Mouse (Mus musculus) naive thymus-derived CD4-positive, alpha-beta T cell, adult 2 months (primary cell): ENCODE results near the gene Rbm33.

ENCODE experiments used
- DNase-seq: peaks from one replicate; pipeline ENCODE4 v3.0.0-alpha.2; 2011; ENCODE audit warnings: low read depth

Rbm33 gene

GRCm38 (mm10) chr5:28316722-28317245 is at the start of gene Rbm33:
TSS of gene Rbm33 (plus strand) at chr5:28317121.
- peak; percentile 90 for DNase-seq

DNA sequence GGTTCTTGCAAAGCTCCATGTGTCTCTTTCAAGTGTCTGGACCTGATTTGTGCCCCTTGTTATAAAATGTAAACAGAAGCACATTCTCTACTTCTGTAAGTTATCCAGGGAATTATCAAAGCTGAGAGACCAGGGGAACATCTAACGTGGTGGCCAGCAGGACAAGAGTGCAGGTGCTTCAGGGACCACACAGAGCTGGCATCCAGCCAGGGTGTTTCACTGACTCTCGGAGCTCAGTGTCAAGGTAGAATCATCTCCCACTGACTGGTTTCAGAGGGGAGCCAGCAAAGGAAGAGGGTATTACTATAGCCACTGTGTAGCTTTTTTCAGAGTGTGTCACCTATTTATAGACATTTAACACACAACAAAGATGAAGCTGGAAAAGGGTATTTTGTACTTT is 49.3 kb upstream of the Rbm33 start:
- DNase-seq = peak; percentile 35

DNA sequence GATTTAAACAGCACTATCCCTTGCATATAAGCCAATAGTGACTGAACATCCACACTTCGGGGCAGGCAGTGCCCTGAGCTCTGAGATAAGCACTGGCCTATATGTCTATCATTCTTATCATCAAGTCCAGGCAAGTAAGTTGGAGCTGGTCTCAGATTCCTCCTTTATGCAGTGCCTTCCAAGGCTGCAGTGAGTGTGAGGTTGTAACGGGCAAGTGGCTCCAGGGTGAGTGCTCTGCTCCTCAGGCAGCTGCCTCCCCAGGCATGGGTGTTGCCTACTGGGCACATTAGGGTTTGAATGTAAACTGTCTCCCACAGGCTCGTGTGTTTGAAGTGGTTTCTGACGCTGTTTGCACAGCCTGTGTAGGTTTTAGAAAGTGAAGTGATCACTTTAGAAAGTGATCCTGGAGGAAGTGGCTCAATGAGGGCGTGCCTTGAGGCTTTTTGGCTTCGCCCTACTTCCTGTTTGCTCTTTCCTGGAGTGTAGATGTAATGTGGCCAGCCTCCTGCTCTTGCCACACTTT is 47.4 kb upstream of the Rbm33 start:
- peak; percentile 85 for DNase-seq

- DNase-seq = no peak
Observed at GRCm38 (mm10) chr5:28272836-28273235, 44.1 kb upstream of the Rbm33 start.

DNA sequence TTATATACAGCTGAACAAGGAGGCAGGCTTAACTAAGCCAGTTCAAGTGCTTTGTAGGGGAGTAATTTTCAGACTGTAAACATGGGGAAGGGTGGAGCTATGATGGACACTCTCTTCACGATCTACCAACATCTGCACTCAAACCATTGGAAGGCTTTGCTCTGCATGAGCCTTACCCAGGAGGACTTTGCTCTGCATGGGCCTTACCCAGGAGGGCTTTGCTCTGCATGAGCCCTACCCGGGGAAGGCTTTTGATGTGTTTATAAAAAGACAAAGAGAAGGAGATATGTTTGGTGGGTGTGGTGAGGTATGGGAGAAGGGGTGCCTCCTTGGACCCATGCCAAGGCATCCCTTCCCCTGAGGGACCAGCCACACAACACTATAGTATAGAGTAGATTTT is 39.6 kb upstream of the Rbm33 start:
- no peak for DNase-seq

GRCm38 (mm10) chr5:28289111-28289510 is 27.8 kb upstream of the Rbm33 start:
- no peak for DNase-seq

- no peak for DNase-seq
Observed at GRCm38 (mm10) chr5:28290630-28291029, 26.3 kb upstream of the Rbm33 start.

DNA sequence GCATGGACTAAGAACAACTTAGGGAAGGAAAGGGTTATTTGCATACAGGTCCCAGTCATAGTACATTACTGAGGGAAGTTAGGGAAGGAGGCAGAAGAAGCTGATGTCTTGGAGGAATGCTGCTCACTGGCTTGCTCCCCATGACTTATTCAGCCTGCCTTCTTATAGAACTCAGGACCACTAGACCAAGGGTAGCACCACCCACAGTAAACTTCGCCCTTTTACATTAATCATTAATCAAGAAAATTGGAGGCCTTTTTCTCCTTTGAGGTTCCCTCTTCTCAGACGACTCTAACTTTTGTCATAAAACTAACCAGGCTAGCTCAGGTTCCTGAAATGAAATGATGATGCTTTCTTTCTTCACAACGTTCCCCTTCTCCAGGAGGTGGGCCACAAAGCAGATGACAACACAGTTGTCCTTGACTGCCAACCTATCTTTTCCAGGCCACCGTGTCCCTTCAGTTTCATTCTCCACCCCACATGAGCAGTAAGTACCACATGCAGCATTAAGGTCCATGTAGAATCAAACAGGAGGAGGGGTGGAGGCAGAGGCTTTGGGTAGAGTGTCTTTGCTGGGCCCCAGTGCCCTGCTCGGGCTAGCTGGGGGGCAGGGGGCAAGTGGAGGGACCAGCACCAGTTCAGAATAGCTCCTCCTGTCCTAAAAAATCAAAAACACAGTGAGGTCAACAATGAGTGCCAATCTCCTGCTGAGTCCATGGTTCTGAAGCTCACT is 25.6 kb upstream of the Rbm33 start:
- DNase-seq = no peak

DNA sequence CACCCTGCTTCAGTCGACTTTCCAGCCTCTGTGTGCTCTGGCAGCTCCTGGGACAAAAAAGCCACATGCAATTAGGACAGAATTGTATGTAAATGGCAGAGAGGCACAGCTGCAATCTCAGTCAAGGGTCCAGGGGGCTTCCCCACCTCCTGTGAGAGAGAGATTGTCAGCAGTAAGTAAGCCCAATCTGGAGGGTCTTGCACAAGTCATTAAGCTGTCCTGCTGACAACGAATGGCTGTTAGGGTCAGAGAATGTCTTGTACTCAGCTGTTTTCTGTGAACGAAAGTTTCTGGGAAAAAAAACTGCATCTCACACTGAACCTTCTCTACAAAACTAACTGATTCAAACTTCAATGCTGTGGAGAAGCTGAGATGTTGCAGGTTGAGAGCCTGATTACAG is 24.6 kb upstream of the Rbm33 start:
- no peak for DNase-seq

GRCm38 (mm10) chr5:28293990-28294389 is 22.9 kb upstream of the Rbm33 start:
- peak; percentile 91 for DNase-seq

DNA sequence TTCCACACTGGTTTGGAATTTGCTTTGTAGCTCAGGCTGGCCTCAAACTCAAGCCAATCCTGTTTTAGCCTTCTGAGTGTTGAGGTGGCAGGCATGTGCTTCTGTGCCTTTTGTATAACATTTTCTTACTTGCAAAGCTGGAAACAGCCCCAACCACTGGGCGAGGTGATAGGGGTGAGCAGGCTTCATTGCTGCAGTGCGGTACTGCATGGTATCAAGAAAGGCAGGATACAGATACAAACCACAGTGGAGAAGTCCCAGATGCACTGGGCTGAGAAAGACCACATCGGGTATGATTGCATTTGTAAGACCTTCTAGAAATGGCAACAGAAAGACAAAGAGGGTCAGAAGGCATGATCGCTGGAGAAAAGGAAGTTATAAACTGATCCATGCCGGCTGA is 18.8 kb upstream of the Rbm33 start:
- DNase-seq = no peak

DNA sequence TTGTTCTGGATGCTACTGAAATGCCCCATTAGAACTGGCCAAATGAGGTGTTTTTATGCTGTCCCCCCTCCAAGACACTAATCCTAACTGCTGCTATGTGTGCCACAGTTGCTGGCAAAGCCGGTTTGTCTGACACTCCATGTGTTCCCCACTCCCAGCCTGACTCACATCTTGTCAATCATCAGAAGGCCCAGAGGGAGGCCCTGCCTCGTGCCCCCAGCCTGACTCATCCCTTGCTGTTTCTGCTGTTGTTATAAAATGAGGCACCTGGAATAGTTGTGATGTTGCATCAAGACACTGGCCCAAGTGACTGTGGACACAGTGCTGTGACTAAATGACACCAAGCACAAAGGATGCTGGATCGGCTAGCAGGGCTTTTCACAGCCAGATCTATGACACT is 18.2 kb upstream of the Rbm33 start:
- DNase-seq = no peak

- DNase-seq = no peak
Observed at GRCm38 (mm10) chr5:28299346-28299745, 17.6 kb upstream of the Rbm33 start.

- no peak for DNase-seq
Observed at GRCm38 (mm10) chr5:28302671-28303070, 14.2 kb upstream of the Rbm33 start.

- no peak for DNase-seq
Observed at GRCm38 (mm10) chr5:28304551-28304950, 12.4 kb upstream of the Rbm33 start.

DNA sequence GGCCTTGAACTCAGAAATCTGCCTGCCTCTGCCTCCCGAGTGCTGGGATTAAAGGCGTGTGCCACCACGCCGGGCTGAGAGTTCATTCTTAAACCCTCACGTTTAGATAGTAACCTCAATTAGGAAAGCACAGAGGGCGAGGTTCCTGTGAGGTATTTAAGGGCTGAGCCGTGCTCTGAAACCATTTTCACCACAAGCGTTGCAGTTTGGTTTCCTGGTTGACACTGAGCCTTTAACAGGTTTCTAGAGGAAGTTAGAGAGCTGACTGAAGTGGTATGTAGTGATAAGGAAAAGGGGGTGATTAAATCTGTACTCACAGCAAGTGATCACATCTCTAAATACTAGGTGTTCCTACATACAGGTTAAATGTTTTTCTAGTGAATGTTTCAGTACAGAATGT is 1.4 kb upstream of the Rbm33 start:
- peak; percentile 91 for DNase-seq

DNA sequence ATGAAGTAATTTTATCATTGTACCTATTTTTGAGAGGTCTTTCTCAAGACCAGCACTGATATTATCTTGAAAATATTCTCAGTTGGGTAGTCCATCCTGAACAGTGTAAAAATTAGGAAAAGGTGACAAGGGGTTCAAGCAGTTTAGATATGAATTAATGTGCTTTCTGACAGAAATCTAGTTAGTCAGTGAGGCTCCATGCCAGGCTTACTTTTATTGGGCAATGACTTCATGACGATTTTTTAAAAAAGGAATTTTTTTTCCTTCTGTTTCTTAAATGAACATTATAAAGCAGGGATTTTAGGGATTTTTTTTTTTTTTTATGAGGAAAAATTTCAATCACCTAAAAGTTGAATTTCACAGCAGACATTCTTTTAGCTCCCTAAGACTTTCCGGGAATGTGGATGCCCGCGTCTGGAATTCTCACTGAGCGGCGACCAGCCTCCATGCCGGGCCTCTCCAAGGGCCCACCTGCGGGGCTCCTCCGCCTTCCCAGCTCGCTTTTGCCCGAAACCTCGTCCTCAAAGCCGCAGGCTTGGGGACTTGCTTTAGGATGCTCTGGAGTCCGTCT is 685 bp upstream of the Rbm33 start:
- DNase-seq = no peak

GRCm38 (mm10) chr5:28317253-28317916 is 464 bp downstream of the Rbm33 start:
- peak; percentile 67 for DNase-seq

- peak; percentile 85 for DNase-seq
Observed at GRCm38 (mm10) chr5:28317917-28318267, 971 bp downstream of the Rbm33 start.

DNA sequence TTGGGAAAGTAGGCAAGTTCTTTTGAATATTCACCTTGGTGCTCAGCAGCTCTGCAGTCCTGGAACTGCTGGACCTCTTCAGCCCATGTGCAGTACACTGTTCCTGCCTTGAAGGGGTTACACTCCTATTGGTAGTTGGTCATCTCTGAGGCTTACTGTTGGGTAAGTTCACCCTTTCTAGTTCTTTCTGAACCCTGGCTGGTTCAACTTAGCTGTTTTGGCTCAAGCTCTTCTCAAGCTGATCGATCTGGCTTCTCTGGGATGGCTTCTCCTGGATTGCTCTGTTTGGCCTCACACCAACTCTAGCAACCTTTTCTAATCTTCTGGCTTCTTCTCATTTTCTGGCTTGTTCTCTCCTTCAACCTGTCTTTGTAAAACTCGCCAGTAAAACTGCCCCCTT is 1.8 kb downstream of the Rbm33 start:
- no peak for DNase-seq

- peak; percentile 64 for DNase-seq
Observed at GRCm38 (mm10) chr5:28321769-28322168, 4.8 kb downstream of the Rbm33 start.

DNA sequence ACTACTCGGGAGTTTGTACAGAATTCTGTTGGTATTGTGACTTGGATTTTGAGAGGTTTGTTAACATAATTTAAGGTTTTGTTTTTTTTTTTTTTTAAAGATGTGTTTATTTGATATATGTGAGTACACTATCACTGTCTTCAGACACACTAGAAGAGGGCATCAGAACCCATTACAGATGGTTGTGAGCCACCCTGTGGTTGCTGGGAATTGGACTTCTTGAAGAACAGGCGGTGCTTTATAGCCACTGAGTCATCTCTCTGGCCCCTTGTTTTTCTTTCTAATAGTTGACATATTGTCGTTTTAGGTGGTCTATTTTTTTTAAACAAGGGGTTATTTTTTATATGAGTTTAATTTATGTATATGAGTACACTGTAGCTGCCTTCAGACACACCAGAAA is 5.3 kb downstream of the Rbm33 start:
- no peak for DNase-seq

- no peak for DNase-seq
Observed at GRCm38 (mm10) chr5:28323822-28324221, 6.9 kb downstream of the Rbm33 start.
